Mouse (Mus musculus): ENCODE data around the gene Ankib1. TPM values are rescaled to one million over a fixed set of nuclear protein-coding genes. Genes with fewer than 3 reads are reported as not detected.
"Not testable (repeated sequence)": the region's sequence is repeated elsewhere in the genome, so short reads cannot be mapped to it uniquely, and the experiment has no call there.

Ankib1 gene
- total RNA-seq, 2 experiments from 2014 or later = 17.0 to 19.3 TPM

- no peak for TF ChIP-seq CTCF (IDR thresholded peaks at IDR 0.05)
- no peak for DNase-seq
- Histone ChIP-seq H3K4me3 (no peak overlapping the region), H3K27ac (no peak overlapping the region)
- intact Hi-C loops (cut with DNase I) = no loop called here
Observed at GRCm38 (mm10) chr5:3715800-3716199, 86.9 kb downstream of the Ankib1 start.

DNA sequence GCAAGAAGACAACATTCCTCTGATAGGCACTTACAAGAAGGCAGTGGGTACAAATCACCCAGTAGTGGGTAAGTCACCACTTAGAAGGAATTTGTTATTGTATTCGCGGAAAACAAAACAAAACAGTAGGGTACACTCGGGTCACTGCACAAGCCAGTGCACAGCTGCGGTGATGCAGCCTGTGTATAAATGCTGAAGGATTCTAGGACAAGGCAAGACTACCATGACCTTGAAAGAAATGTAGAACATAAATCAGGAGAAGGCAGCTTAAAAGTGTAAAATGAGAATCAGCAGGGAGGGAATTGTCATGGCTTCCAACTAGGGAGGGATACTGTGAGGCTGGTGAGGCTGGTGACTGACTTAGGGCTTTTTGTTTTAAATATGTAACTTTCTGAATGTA, 100.5 kb downstream of the Ankib1 start:
- Histone ChIP-seq H3K4me3 (no peak overlapping the region), H3K27ac (no peak overlapping the region)
- no peak for TF ChIP-seq CTCF (IDR thresholded peaks at IDR 0.05)
- DNase-seq = no peak
- intact Hi-C loops (cut with DNase I) = no loop called here

GRCm38 (mm10) chr5:3700025-3700424, 102.7 kb downstream of the Ankib1 start:
- no peak overlapping the region for H3K4me3 ChIP-seq
- DNase-seq = no peak
- intact Hi-C loops (cut with DNase I) = no loop called here
- no peak overlapping the region for H3K27ac ChIP-seq
- TF ChIP-seq CTCF (IDR thresholded peaks at IDR 0.05) = no peak

DNA sequence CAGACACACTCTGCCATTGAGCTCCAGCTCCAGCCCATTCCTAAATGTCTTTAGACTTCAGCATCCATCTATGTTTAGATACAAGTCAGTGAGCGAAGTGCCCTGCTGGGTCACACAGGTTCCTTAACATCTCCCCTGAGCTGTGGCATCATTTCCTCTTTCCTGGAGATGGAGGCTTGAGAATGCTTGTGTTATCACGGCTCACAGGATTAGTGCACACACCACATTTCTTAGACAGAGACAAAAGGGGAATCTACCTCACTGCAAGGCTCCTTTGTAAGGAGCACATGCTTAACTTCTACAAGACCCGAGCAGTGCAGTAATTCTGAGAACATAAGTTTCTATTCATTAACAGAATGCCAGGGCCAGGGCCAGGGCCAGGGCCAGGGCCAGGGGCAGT, 106.7 kb downstream of the Ankib1 start:
- Histone ChIP-seq H3K4me3 (no peak overlapping the region), H3K27ac (no peak overlapping the region)
- intact Hi-C loops (cut with DNase I) = no loop called here
- no peak for DNase-seq
- TF ChIP-seq CTCF (IDR thresholded peaks at IDR 0.05) = no peak

- no peak overlapping the region for H3K27ac ChIP-seq
- DNase-seq = no peak
- intact Hi-C loops (cut with DNase I) = no loop called here
Observed at GRCm38 (mm10) chr5:3695191-3695590, 107.5 kb downstream of the Ankib1 start.

GRCm38 (mm10) chr5:3692956-3693355, 109.8 kb downstream of the Ankib1 start:
- no peak for TF ChIP-seq CTCF (IDR thresholded peaks at IDR 0.05)
- intact Hi-C loops (cut with DNase I) = no loop called here
- Histone ChIP-seq H3K4me3 (no peak overlapping the region), H3K27ac (no peak overlapping the region)
- no peak for DNase-seq

More at GRCm38 (mm10) chr5:3695191-3695590, 107.5 kb downstream of the Ankib1 start:
- TF ChIP-seq CTCF (IDR thresholded peaks at IDR 0.05) = no peak
- H3K4me3 ChIP-seq = no peak overlapping the region

DNA sequence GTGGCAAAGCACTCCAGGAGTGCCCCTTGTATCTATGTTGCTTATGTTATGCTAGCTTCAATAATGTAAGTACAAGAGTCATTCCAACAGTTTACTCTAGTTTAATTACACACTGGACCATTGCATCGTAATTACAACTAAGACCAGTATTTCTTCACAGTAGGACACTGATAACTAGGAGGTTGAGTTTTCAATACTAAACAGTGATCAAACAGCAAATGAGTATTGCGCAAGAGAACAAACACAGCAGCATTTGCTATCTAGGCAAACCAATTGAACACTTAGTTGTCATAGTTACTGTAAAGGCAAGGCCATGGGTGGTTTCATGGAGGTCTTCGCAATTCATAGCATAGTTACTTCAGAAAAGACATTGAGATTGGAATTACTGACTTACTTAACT, 111.4 kb downstream of the Ankib1 start:
- Histone ChIP-seq H3K4me3 (no peak overlapping the region), H3K27ac (no peak overlapping the region)
- intact Hi-C loops (cut with DNase I) = no loop called here
- TF ChIP-seq CTCF (IDR thresholded peaks at IDR 0.05) = no peak
- DNase-seq = no peak

DNA sequence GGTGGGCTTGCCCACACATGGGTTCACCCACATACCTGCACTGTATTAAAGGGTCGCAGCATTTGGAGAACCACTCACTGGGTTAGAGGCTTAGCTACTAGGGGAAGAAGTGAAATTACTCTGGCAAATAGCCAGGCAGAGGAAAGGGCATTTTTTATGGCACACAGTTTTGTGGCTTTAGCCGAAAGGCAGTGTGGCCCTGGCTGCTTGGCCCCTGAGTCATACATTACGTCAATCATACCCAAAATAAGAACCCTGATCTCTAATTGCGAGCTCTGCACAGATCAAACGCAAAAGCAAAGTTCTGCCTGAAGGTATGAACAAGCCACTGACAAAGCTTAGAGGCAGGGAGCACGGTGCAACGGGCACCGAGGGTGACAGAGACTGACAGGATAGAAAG, 114.4 kb downstream of the Ankib1 start:
- no peak for TF ChIP-seq CTCF (IDR thresholded peaks at IDR 0.05)
- DNase-seq = no peak
- intact Hi-C loops (cut with DNase I) = no loop called here

DNA sequence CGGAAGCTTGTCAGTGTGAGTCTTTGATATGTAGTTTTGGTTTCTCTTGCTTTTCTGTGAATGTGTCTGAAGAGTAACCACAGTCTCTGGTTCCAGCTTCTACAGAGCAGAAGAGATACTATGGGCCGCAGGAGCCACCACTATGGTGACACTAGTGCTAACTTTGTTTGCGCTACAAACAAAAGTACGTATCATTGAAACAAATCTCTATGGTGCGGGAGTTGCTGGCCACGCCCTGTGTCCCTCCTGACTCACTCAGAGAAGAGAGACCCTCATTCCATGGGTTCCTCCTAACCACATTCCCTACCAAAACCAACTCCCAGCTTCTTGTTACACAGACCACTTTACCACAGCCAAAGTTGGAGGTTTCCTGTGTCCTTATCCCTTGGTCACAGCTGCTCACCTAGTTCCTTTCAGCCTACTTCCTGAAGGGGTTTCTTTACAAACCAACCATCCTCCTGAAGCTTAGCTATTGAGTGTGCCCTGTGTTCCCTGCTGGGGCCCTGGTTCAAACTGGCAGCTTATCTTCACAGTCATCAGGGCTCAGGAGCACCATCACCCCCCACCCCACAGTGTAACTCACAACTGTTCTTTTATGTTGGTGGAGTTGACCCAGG, 132.7 kb downstream of the Ankib1 start:
- no peak for TF ChIP-seq CTCF (IDR thresholded peaks at IDR 0.05)
- Histone ChIP-seq H3K27ac (no peak overlapping the region), H3K4me3 (no peak overlapping the region)
- no peak for DNase-seq
- intact Hi-C loops (cut with DNase I) = no loop called here

More for the DNA sequence above, 114.4 kb downstream of the Ankib1 start:
- no peak overlapping the region for H3K27ac ChIP-seq
- no peak overlapping the region for H3K4me3 ChIP-seq

DNA sequence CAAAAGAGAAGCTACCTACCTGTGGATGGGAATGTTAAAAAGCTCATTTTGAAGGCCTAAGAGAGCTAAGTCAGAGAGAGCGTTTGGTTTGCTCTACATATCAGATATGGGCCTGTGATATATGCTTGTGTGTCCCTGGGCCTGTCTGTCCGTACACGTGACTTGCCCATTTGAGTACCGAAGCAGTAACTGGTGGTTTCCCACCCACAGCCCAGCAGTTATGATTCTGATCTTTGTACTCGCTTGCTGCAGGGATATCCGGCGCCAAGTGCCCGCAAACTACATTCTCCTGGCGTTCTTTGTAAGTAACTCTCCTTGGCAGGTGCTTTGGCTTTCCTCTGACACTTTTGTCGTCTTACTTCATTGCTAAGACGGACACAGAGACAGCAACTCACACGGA, 136.1 kb downstream of the Ankib1 start:
- intact Hi-C loops (cut with DNase I) = no loop called here
- H3K27ac ChIP-seq = no peak overlapping the region
- no peak overlapping the region for H3K4me3 ChIP-seq
- no peak for DNase-seq
- no peak for TF ChIP-seq CTCF (IDR thresholded peaks at IDR 0.05)

- DNase-seq = no peak
- no peak overlapping the region for H3K27ac ChIP-seq
- intact Hi-C loops (cut with DNase I) = no loop called here
- H3K4me3 ChIP-seq = no peak overlapping the region
- TF ChIP-seq CTCF (IDR thresholded peaks at IDR 0.05) = no peak
Observed at GRCm38 (mm10) chr5:3665225-3665624, 137.5 kb downstream of the Ankib1 start.

DNA sequence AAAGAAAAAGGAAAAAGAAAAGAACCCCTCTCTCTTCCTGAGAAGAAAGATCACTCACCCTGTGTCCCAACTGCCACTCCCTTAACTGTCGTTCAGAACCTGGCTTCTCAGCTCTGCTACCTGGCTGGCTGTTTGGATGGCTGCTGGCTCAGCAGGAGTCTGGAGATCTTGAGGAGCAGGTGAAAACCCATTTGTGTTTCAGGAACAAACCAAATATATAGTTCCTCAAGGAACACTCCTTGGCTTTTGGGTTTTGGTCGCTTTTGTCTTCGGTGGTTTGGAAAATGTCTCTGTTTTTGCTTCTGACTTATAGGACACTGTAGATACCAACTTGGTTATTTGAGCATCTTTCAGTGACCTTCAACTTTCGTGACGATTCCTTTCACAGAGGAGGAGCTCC, 145.6 kb downstream of the Ankib1 start, which contains the start of gene Gatad1:
TSS of gene Gatad1 (minus strand) at position 101 of the 400 bp plus-strand sequence.
- Histone ChIP-seq H3K27ac (no peak within 1 kb of the TSS), H3K4me3 (no peak within 1 kb of the TSS)
- no peak for DNase-seq
- intact Hi-C loops (cut with DNase I) = no loop called here
- TF ChIP-seq CTCF (IDR thresholded peaks at IDR 0.05) = no peak

GRCm38 (mm10) chr5:3653801-3654200, 148.9 kb downstream of the Ankib1 start:
- H3K4me3 ChIP-seq = no peak overlapping the region
- no peak for TF ChIP-seq CTCF (IDR thresholded peaks at IDR 0.05)
- no peak overlapping the region for H3K27ac ChIP-seq
- intact Hi-C loops (cut with DNase I) = no loop called here
- no peak for DNase-seq

- H3K4me3 ChIP-seq; H3K27ac ChIP-seq; DNase-seq; intact Hi-C loops (cut with DNase I): not testable (repeated sequence)
Observed at GRCm38 (mm10) chr5:3652903-3653575, 149.7 kb downstream of the Ankib1 start.

All from gastrocnemius, adult 2 months (tissue).